Mouse (Mus musculus): ENCODE measurements around the gene Rasgef1c. TPM values are rescaled to one million over a fixed set of nuclear protein-coding genes. Genes with fewer than 3 reads are reported as not detected.

Gene Rasgef1c
- 1.4 and 1.6 TPM in 2 replicates for polyA plus RNA-seq (2012; rRNA removed)

GRCm38 (mm10) chr11:49901659-49902458, at the start of gene Rasgef1c:
Gene Rasgef1c, plus strand, starts transcription at chr11:49901835.

GRCm38 (mm10) chr11:50024833-50025720, 123.4 kb downstream of the Rasgef1c start, which contains the start of gene Rnf130:
Gene Rnf130, plus strand, starts transcription at chr11:50025346.

Other genes with a start within 250 kb of the Rasgef1c start
- gene Scgb3a1, start 238.2 kb upstream of the Rasgef1c start, polyA plus RNA-seq (2012; rRNA removed), result 1.5 and 2.4 TPM in 2 replicates
- 1.2 and 2.1 TPM in 2 replicates for gene Cnot6, start 189.1 kb upstream of the Rasgef1c start, polyA plus RNA-seq (2012; rRNA removed)
- 1.4 TPM in 2 replicates for gene Gfpt2, start 107.7 kb upstream of the Rasgef1c start, polyA plus RNA-seq (2012; rRNA removed)
- gene Mapk9, start 55.1 kb upstream of the Rasgef1c start, polyA plus RNA-seq (2012; rRNA removed), result 4.4 and 4.5 TPM in 2 replicates
- gene Rnf130, start 123.5 kb downstream of the Rasgef1c start, polyA plus RNA-seq (2012; rRNA removed), result 26.9 and 60.8 TPM in 2 replicates
- 12.4 and 14.7 TPM in 2 replicates for gene Tbc1d9b, start 229.6 kb downstream of the Rasgef1c start, polyA plus RNA-seq (2012; rRNA removed)